Mouse (Mus musculus): ENCODE results near the gene Rmdn2. TPM values are rescaled to one million over a fixed set of nuclear protein-coding genes. Genes with fewer than 3 reads are reported as not detected.

Gene Rmdn2
- polyA plus RNA-seq, 1 experiment: 4.7 TPM

GRCm38 (mm10) chr17:79708168-79708567 is 96.5 kb downstream of the Rmdn2 start:
- H3ac ChIP-seq (ENCODE audit: control insufficient read depth, insufficient read length, low read depth): no peak overlapping the region
- H3K27me3 ChIP-seq (ENCODE audit: control insufficient read depth, insufficient read depth, insufficient read length): no peaks in the 10 kb centered on the region

GRCm38 (mm10) chr17:79709718-79710117 is 98.1 kb downstream of the Rmdn2 start:
- TF ChIP-seq CEBPB (IDR thresholded peaks at IDR 0.05; ENCODE audit: low read depth) (no peak), USF1 (IDR thresholded peaks at IDR 0.05; ENCODE audit: low read depth) (no peak), FOSL1 (IDR thresholded peaks at IDR 0.05; ENCODE audit: insufficient read depth, low read length, poor library complexity, severe bottlenecking) (no peak), CTCF (IDR thresholded peaks at IDR 0.05; ENCODE audit: control insufficient read depth, insufficient read depth, insufficient read length) (no peak), MAX (IDR thresholded peaks at IDR 0.05) (no peak), MYOG (IDR thresholded peaks at IDR 0.05; ENCODE audit: control insufficient read depth, extremely low read depth, insufficient read length) (no peak), MYOD1 (IDR thresholded peaks at IDR 0.05; ENCODE audit: control insufficient read depth, insufficient read length, low read depth) (no peak)
- peaks cover 45% of the 10 kb centered on the region for H3K36me3 ChIP-seq (ENCODE audit: control insufficient read depth, insufficient read depth)
- H3K79me2 ChIP-seq (ENCODE audit: control insufficient read depth, insufficient read depth): peaks cover 56% of the 10 kb centered on the region
- H3K4me3 ChIP-seq (ENCODE audit: insufficient read depth, poor library complexity, severe bottlenecking): no peak overlapping the region
- peaks cover 24% of the 10 kb centered on the region for H3K79me3 ChIP-seq (ENCODE audit: low read depth)
- no peak overlapping the region for H3ac ChIP-seq (ENCODE audit: control insufficient read depth, insufficient read length, low read depth)
- no peaks in the 10 kb centered on the region for H3K27me3 ChIP-seq (ENCODE audit: control insufficient read depth, insufficient read depth, insufficient read length)

More at GRCm38 (mm10) chr17:79708168-79708567, 96.5 kb downstream of the Rmdn2 start:
- Histone ChIP-seq H3K79me2 (ENCODE audit: control insufficient read depth, insufficient read depth) (peaks cover 40% of the 10 kb centered on the region), H3K79me3 (ENCODE audit: low read depth) (peaks cover 18% of the 10 kb centered on the region), H3K4me3 (ENCODE audit: insufficient read depth, poor library complexity, severe bottlenecking) (no peak overlapping the region), H3K36me3 (ENCODE audit: control insufficient read depth, insufficient read depth) (peaks cover 45% of the 10 kb centered on the region)
- TF ChIP-seq CTCF (IDR thresholded peaks at IDR 0.05; ENCODE audit: control insufficient read depth, insufficient read depth, insufficient read length) (no peak), FOSL1 (IDR thresholded peaks at IDR 0.05; ENCODE audit: insufficient read depth, low read length, poor library complexity, severe bottlenecking) (no peak), CEBPB (IDR thresholded peaks at IDR 0.05; ENCODE audit: low read depth) (no peak), USF1 (IDR thresholded peaks at IDR 0.05; ENCODE audit: low read depth) (no peak)

- H3K4me3 ChIP-seq (ENCODE audit: insufficient read depth, poor library complexity, severe bottlenecking): no peak overlapping the region
- no peak overlapping the region for H3ac ChIP-seq (ENCODE audit: control insufficient read depth, insufficient read length, low read depth)
- H3K36me3 ChIP-seq (ENCODE audit: control insufficient read depth, insufficient read depth): peaks cover 45% of the 10 kb centered on the region
- no peak for TF ChIP-seq CTCF (IDR thresholded peaks at IDR 0.05; ENCODE audit: control insufficient read depth, insufficient read depth, insufficient read length)
- no peak for TF ChIP-seq MYOG (IDR thresholded peaks at IDR 0.05; ENCODE audit: control insufficient read depth, extremely low read depth, insufficient read length)
- TF ChIP-seq USF1 (IDR thresholded peaks at IDR 0.05; ENCODE audit: low read depth): no peak
- H3K79me2 ChIP-seq (ENCODE audit: control insufficient read depth, insufficient read depth): peaks cover 58% of the 10 kb centered on the region
- no peaks in the 10 kb centered on the region for H3K27me3 ChIP-seq (ENCODE audit: control insufficient read depth, insufficient read depth, insufficient read length)
- peaks cover 24% of the 10 kb centered on the region for H3K79me3 ChIP-seq (ENCODE audit: low read depth)
Measured at GRCm38 (mm10) chr17:79710246-79710842, 98.7 kb downstream of the Rmdn2 start.

- Histone ChIP-seq H3ac (ENCODE audit: control insufficient read depth, insufficient read length, low read depth) (no peak overlapping the region), H3K79me2 (ENCODE audit: control insufficient read depth, insufficient read depth) (peaks cover 58% of the 10 kb centered on the region), H3K79me3 (ENCODE audit: low read depth) (peaks cover 24% of the 10 kb centered on the region), H3K36me3 (ENCODE audit: control insufficient read depth, insufficient read depth) (peaks cover 36% of the 10 kb centered on the region), H3K4me3 (ENCODE audit: insufficient read depth, poor library complexity, severe bottlenecking) (peak overlapping the region; percentile 44), H3K27me3 (ENCODE audit: control insufficient read depth, insufficient read depth, insufficient read length) (no peaks in the 10 kb centered on the region)
- TF ChIP-seq FOSL1 (IDR thresholded peaks at IDR 0.05; ENCODE audit: insufficient read depth, low read length, poor library complexity, severe bottlenecking): no peak
- no peak for TF ChIP-seq MYOG (IDR thresholded peaks at IDR 0.05; ENCODE audit: control insufficient read depth, extremely low read depth, insufficient read length)
- TF ChIP-seq CTCF (IDR thresholded peaks at IDR 0.05; ENCODE audit: control insufficient read depth, insufficient read depth, insufficient read length): no peak
- TF ChIP-seq MYOD1 (IDR thresholded peaks at IDR 0.05; ENCODE audit: control insufficient read depth, insufficient read length, low read depth): no peak
- TF ChIP-seq USF1 (IDR thresholded peaks at IDR 0.05; ENCODE audit: low read depth): no peak
- TF ChIP-seq CEBPB (IDR thresholded peaks at IDR 0.05; ENCODE audit: low read depth): no peak
- no peak for TF ChIP-seq MAX (IDR thresholded peaks at IDR 0.05)
Measured at GRCm38 (mm10) chr17:79711944-79712343, 100.3 kb downstream of the Rmdn2 start.

- H3K27me3 ChIP-seq (ENCODE audit: control insufficient read depth, insufficient read depth, insufficient read length): no peaks in the 10 kb centered on the region
- H3K36me3 ChIP-seq (ENCODE audit: control insufficient read depth, insufficient read depth): peaks cover 30% of the 10 kb centered on the region
- H3K79me2 ChIP-seq (ENCODE audit: control insufficient read depth, insufficient read depth): peaks cover 58% of the 10 kb centered on the region
- TF ChIP-seq MYOG (IDR thresholded peaks at IDR 0.05; ENCODE audit: control insufficient read depth, extremely low read depth, insufficient read length) (no peak), FOSL1 (IDR thresholded peaks at IDR 0.05; ENCODE audit: insufficient read depth, low read length, poor library complexity, severe bottlenecking) (no peak), CTCF (IDR thresholded peaks at IDR 0.05; ENCODE audit: control insufficient read depth, insufficient read depth, insufficient read length) (no peak), MYOD1 (IDR thresholded peaks at IDR 0.05; ENCODE audit: control insufficient read depth, insufficient read length, low read depth) (no peak), USF1 (IDR thresholded peaks at IDR 0.05; ENCODE audit: low read depth) (no peak), CEBPB (IDR thresholded peaks at IDR 0.05; ENCODE audit: low read depth) (no peak), MAX (IDR thresholded peaks at IDR 0.05) (no peak)
- H3ac ChIP-seq (ENCODE audit: control insufficient read depth, insufficient read length, low read depth): no peak overlapping the region
- peak overlapping the region; percentile 44 for H3K4me3 ChIP-seq (ENCODE audit: insufficient read depth, poor library complexity, severe bottlenecking)
- peaks cover 24% of the 10 kb centered on the region for H3K79me3 ChIP-seq (ENCODE audit: low read depth)
Measured at GRCm38 (mm10) chr17:79712536-79712935, 100.9 kb downstream of the Rmdn2 start.

GRCm38 (mm10) chr17:79713276-79713642 is 101.6 kb downstream of the Rmdn2 start:
- Histone ChIP-seq H3K79me2 (ENCODE audit: control insufficient read depth, insufficient read depth) (peaks cover 58% of the 10 kb centered on the region), H3K36me3 (ENCODE audit: control insufficient read depth, insufficient read depth) (peaks cover 25% of the 10 kb centered on the region), H3K79me3 (ENCODE audit: low read depth) (peaks cover 24% of the 10 kb centered on the region), H3ac (ENCODE audit: control insufficient read depth, insufficient read length, low read depth) (peak overlapping the region; percentile 9), H3K27me3 (ENCODE audit: control insufficient read depth, insufficient read depth, insufficient read length) (no peaks in the 10 kb centered on the region), H3K4me3 (ENCODE audit: insufficient read depth, poor library complexity, severe bottlenecking) (peak overlapping the region; percentile 44)
- TF ChIP-seq MYOD1 (IDR thresholded peaks at IDR 0.05; ENCODE audit: control insufficient read depth, insufficient read length, low read depth) (no peak), USF1 (IDR thresholded peaks at IDR 0.05; ENCODE audit: low read depth) (no peak), CTCF (IDR thresholded peaks at IDR 0.05; ENCODE audit: control insufficient read depth, insufficient read depth, insufficient read length) (no peak), FOSL1 (IDR thresholded peaks at IDR 0.05; ENCODE audit: insufficient read depth, low read length, poor library complexity, severe bottlenecking) (no peak), MYOG (IDR thresholded peaks at IDR 0.05; ENCODE audit: control insufficient read depth, extremely low read depth, insufficient read length) (no peak), MAX (IDR thresholded peaks at IDR 0.05) (no peak), CEBPB (IDR thresholded peaks at IDR 0.05; ENCODE audit: low read depth) (no peak)
